Mouse (Mus musculus) B cell, adult 67 days (primary cell): Measurements from ENCODE around the gene Tas2r118. TPM values are rescaled to one million over a fixed set of nuclear protein-coding genes. Genes with fewer than 3 reads are reported as not detected.

Experiments used
- total RNA-seq, 2 experiments: library from RNA; stranded (reverse); gene quantifications; 4 replicates each; pipeline ENCODE4 v1.2.4; 2023

Tas2r118 gene
- not detected for total RNA-seq

GRCm38 (mm10) chr6:23969960-23970359 lies at the start of gene Tas2r118:
Tas2r118 (minus strand) TSS chr6:23970060.

Other genes with a start within 250 kb of the Tas2r118 start
- gene Cadps2, start 130.6 kb downstream of the Tas2r118 start, total RNA-seq, result not detected
- under 1 TPM; 0.35 to 0.42 TPM for gene Slc13a1, start 198.0 kb upstream of the Tas2r118 start, total RNA-seq